Mouse (Mus musculus) liver, postnatal 0 days (tissue): ENCODE results near the gene Rps8. TPM values are rescaled to one million over a fixed set of nuclear protein-coding genes. Genes with fewer than 3 reads are reported as not detected.
A peak's percentile ranks its signal among the peaks of the same experiment; 100 is the strongest.

ENCODE experiments used
- ATAC-seq: fragments of 200-750 bp; cut with Nextera tagmentation; 2 replicates; pipeline ENCODE4 v1.8.0; 2017; ENCODE audit warnings: mild to moderate bottlenecking, moderate library complexity
- DNase-seq: peaks from one replicate; pipeline ENCODE4 v3.0.0-alpha.2; 2016
- H3K27ac ChIP-seq: fragments of 300-500 bp; sonication (generic); 2 replicates; pipeline ENCODE4 v1.5.1; 2014; ENCODE audit warnings: antibody characterized with exemption, moderate library complexity, mild to moderate bottlenecking, low read depth
- H3K27me3 ChIP-seq: fragments of 300-500 bp; sonication (generic); 2 replicates; pipeline ENCODE4 v1.6.1; 2014; ENCODE audit warnings: low read length, control low read depth, mixed read lengths; ENCODE audit not compliant: insufficient read depth
- H3K36me3 ChIP-seq: fragments of 300-500 bp; sonication (generic); replicated peaks from 2 replicates; pipeline ENCODE4 v1.6.1; 2014; ENCODE audit warnings: mild to moderate bottlenecking, control low read depth, low read length, moderate library complexity, mixed read lengths; ENCODE audit not compliant: insufficient read depth
- H3K4me1 ChIP-seq: fragments of 300-500 bp; sonication (generic); 2 replicates; pipeline ENCODE4 v1.6.1; 2014; ENCODE audit warnings: antibody characterized with exemption, mild to moderate bottlenecking, control low read depth; ENCODE audit not compliant: insufficient read depth
- H3K4me2 ChIP-seq: fragments of 300-500 bp; sonication (generic); 2 replicates; pipeline ENCODE4 v1.6.1; 2014; ENCODE audit warnings: low read depth, mild to moderate bottlenecking, low read length, moderate library complexity, mixed read lengths
- H3K4me3 ChIP-seq: fragments of 300-500 bp; sonication (generic); 2 replicates; pipeline ENCODE4 v1.5.1; 2014; ENCODE audit warnings: low read depth, low read length
- H3K9ac ChIP-seq: fragments of 300-500 bp; sonication (generic); replicated peaks from 2 replicates; pipeline ENCODE4 v1.6.1; 2014; ENCODE audit warnings: mild to moderate bottlenecking, moderate library complexity
- H3K9me3 ChIP-seq: fragments of 300-500 bp; sonication (generic); 2 replicates; pipeline ENCODE4 v1.6.1; 2016; ENCODE audit warnings: mild to moderate bottlenecking, control low read depth, low read length, mixed read lengths
- CTCF ChIP-seq: sonication (generic); IDR thresholded peaks from 2 replicates; pipeline ENCODE4 v1.5.1; 2016; ENCODE audit warnings: antibody characterized with exemption, low read depth
- EP300 ChIP-seq: IDR thresholded peaks from 2 replicates; pipeline ENCODE4 v1.6.1; 2016; ENCODE audit warnings: antibody characterized with exemption, low read depth, mild to moderate bottlenecking
- WGBS: fragments of 180-500 bp; shearing (Covaris S2); extraction: QIAGEN DNeasy Blood & Tissue Kit; methylation state at CpG from one replicate; pipeline ENCODE4 v1.1.7; 2014; ENCODE audit not compliant: insufficient replicate concordance; 5-methylcytosine and 5-hydroxymethylcytosine counted together
- polyA plus RNA-seq: library from polyadenylated mRNA; unstranded; fragments of >200 nt; fragmentation: Nextera tagmentation; extraction: Ambion mirVana; gene quantifications from 2 replicates; pipeline ENCODE4 v1.2.1, GENCODE M21; 2015

The Rps8 gene
- polyA plus RNA-seq, 1 experiment from 2014 or later = 557 TPM

DNA sequence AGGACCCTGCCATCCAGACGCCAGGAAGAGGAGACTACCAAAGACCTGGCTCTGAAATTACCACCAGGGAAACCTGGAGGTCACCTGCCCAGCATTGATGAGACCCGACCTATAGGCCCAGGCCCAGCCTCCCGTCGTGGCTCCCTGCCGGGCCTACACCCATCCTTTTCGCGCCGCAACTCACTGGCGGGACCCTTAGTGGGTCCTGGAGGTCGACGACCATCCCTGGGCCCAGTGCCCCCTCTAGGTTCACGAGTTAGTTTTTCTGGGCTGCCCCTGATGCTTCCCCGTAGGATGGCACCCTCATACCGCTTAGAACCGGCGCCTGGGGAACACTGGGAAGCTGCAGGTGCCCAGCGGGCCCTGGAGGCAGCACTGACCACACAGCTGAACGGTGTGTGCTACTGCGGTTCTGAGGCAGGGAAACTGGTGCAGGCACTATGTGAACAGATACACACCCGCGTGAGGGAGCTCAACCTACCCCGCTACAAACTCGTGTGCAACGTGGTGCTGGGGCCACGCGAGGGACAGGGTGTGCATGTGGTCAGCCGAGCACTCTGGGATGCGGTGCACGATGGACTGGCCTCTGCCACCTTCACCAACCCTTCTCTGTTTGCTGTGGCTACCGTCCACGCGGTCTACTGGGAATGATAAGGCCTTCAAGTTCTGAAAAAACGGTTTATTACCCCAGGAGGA, 27.9 kb downstream of the Rps8 start:
- H3K9me3 ChIP-seq = no peaks in the 10 kb centered on the region
- WGBS = 83% methylated on average over 33 of the region's 33 CpGs
- H3K36me3 ChIP-seq = peaks cover 25% of the 10 kb centered on the region
- peaks cover 12% of the 10 kb centered on the region for H3K27me3 ChIP-seq
- DNase-seq (no peak), ATAC-seq (no peak)
- no peak overlapping the region for H3K4me2 ChIP-seq
- no peak overlapping the region for H3K4me3 ChIP-seq
- H3K4me1 ChIP-seq = peaks cover 46% of the 10 kb centered on the region
- TF ChIP-seq EP300 = no peak
- no peak for TF ChIP-seq CTCF
- no peak overlapping the region for H3K9ac ChIP-seq
- no peak overlapping the region for H3K27ac ChIP-seq

DNA sequence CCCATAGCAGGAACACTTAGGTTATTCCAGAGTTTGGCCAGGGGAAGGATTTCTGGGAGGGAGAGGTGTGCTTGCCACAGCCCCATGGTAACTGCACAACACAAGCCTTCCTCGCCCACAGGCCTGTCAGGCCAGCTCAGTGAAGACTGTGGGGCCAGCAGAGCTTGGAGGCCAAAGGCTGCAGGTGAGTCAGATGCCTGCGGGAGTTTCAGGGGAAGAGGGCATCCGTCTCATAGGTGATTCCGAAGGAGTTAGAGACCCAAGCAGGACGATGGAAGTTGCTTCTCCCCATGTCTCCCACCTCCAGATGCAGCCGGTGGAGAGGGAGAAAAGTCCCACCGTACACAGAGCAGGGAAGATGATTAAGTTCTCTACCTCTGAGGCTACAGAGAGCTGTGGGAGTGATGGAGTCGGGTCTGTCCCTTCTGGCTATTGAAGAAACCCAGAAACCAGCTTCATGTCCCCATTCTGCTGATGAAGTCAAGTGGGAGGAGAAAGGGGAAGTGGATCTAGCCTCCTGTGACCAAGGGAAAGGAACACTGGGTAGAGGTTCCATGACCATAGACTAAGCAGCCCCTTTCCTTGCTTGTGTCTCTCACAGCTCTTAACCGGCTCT, 29.3 kb downstream of the Rps8 start, which contains the start of gene Tctex1d4:
Gene Tctex1d4, plus strand, starts transcription at position 120 of the 616 bp plus-strand sequence.
- WGBS = 64% methylated on average over 9 of the region's 9 CpGs
- no peak within 1 kb of the TSS for H3K4me3 ChIP-seq
- DNase-seq (no peak), ATAC-seq (no peak)
- no peak for TF ChIP-seq EP300
- no peak for TF ChIP-seq CTCF
- H3K9me3 ChIP-seq = no peaks in the 10 kb centered on the region
- H3K27me3 ChIP-seq = no peaks in the 10 kb centered on the region
- H3K27ac ChIP-seq = peak within 1 kb of the TSS; percentile 89
- H3K9ac ChIP-seq = 0 out of 2 replicates have a peak within 1 kb of the TSS, but pooled peaks have one; percentile 0
- peaks cover 23% of the 10 kb centered on the region for H3K36me3 ChIP-seq
- H3K4me1 ChIP-seq = peaks cover 36% of the 10 kb centered on the region
- peak within 1 kb of the TSS; percentile 34 for H3K4me2 ChIP-seq

DNA sequence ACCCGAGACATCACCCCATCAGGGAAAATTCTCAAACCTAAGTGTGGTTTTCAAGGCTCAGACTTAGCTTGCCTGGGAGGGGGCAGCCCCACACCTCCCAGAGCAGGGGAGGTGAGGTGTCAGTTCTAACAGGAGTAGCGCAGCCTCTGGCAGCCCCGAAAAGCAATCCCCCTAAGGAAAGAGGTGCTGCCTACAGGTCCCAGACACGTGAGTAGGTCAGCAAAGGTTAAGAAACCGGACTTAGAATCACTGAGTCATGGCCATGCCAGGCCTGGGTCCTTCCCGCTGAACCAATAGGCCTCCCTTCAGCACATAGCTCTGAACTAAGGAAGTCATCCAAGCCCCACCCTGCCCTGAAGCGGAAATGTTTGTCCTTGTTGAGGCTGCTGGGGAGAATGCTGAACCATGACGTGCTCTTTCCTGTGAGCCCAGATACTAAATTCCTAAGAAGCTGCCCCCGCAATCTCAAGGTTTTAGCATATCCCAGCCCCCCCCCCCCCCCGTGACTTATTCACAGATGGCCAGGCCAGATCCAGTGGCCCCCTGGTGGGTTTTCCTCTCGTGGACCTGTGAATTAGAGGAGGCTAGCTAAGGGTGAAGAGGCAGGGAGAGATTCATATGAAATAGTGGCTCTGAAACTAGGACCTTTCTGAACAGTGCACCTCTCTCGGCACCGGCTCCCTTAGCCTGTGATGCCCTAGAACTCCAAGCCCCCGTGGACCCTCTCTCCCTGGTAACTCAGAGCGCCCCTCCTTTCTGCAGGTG, 30.0 kb downstream of the Rps8 start:
- Histone ChIP-seq H3K4me2 (peak overlapping the region; percentile 34), H3K36me3 (peaks cover 20% of the 10 kb centered on the region), H3K9ac (0 out of 2 replicates have a peak overlapping the region, but pooled peaks have one; percentile 0), H3K9me3 (no peaks in the 10 kb centered on the region), H3K27me3 (no peaks in the 10 kb centered on the region), H3K4me3 (no peak overlapping the region), H3K27ac (peak overlapping the region; percentile 89), H3K4me1 (peaks cover 40% of the 10 kb centered on the region)
- ATAC-seq (peak; percentile 55), DNase-seq (peak; percentile 71)
- TF ChIP-seq CTCF (no peak), EP300 (peak; percentile 41; the same call in 1 of the 2 replicates)
- 38% methylated on average over 15 of the region's 15 CpGs for WGBS

DNA sequence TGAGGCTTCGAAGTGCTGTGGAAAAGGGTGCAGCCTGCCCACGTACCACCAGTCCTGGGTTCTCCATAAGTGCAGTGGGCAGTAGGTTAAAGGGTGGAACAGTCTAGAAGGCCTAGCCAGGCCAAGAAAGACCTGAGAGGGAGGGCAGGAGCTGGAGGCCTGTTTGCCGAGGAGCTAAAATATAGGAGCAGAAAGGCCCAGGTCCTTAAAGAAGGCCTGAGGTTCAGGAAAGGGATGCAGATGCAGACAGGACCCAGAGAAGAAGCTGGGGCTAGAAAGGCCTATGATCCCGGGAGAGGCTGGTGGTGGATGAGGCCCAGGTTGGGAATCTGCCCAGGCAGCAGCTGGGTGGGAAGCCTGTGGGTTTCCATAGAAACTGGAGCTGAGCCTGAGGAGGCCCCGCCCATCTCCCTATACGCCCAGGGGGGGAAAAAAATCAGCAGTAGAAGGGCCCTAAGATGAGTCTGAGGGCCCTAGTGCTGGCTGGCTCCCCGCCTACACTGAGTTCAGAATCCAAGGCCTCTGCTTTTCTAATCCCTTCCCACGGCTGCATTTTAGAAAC, 30.6 kb downstream of the Rps8 start, which contains the start of gene Btbd19:
Gene Btbd19, minus strand, starts transcription at position 378 of the 562 bp plus-strand sequence.
- Histone ChIP-seq H3K9me3 (no peaks in the 10 kb centered on the region), H3K4me1 (peaks cover 40% of the 10 kb centered on the region), H3K27me3 (no peaks in the 10 kb centered on the region), H3K9ac (0 out of 2 replicates have a peak within 1 kb of the TSS, but pooled peaks have one; percentile 24), H3K27ac (peak within 1 kb of the TSS; percentile 89), H3K36me3 (peaks cover 19% of the 10 kb centered on the region), H3K4me3 (0 out of 2 replicates have a peak within 1 kb of the TSS, but pooled peaks have one; percentile 9), H3K4me2 (peak within 1 kb of the TSS; percentile 47)
- ATAC-seq (peak; percentile 5; the same call in 1 of the 2 replicates), DNase-seq (peak; percentile 41)
- WGBS = 36% methylated on average over 8 of the region's 8 CpGs
- TF ChIP-seq EP300 (no peak), CTCF (no peak)

DNA sequence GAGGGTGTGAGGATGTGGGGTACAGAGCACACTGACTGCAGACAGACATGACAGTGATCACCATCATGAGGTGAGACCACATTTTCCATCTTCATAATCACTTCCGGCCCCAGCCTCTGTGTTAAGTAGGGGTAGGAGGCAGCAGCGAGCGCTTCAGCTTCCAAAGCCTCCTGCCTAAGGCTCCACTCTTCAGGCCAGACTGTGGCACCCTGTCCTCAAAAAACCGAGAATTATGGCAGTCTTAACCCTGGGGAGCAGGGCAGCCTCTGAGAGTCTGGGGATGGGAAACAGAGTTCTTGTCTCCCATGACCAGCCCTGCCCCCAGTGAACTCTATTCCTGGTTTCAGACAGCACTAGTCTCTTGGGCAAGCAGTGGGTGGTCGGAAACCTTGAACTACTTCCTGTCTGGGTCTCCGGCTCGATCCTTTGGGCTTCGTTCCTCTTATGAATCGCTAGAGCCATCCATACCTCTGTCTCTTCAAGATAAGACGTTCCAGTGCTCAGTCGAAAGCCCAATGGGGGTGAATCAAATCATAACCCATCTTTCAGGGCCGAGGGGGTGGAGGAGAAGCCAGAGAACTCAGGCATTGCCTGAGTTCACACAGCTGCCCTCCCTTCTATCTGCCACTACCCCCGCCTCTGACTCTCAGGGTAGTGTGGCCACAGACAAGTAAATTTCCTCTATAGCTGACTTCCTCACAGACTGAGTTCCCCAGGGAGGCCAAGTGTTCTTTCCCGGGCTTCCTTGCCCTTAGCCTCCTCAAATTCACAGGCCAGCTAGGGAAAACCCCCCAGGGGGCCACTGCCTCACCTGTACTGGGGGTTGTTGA, 31.3 kb downstream of the Rps8 start:
- TF ChIP-seq CTCF = 0 out of 2 replicates have a peak, but pooled peaks have one; percentile 5
- TF ChIP-seq EP300 = no peak; the same call in 1 of the 2 replicates
- Histone ChIP-seq H3K27ac (peak overlapping the region; percentile 89), H3K27me3 (no peaks in the 10 kb centered on the region), H3K9ac (0 out of 2 replicates have a peak overlapping the region, but pooled peaks have one; percentile 24), H3K36me3 (peaks cover 16% of the 10 kb centered on the region), H3K9me3 (no peaks in the 10 kb centered on the region), H3K4me1 (peaks cover 43% of the 10 kb centered on the region), H3K4me2 (peak overlapping the region; percentile 47), H3K4me3 (0 out of 2 replicates have a peak overlapping the region, but pooled peaks have one; percentile 9)
- WGBS = 23% methylated on average over 14 of the region's 14 CpGs
- peak; percentile 62 for DNase-seq
- ATAC-seq = no peak
